Mouse (Mus musculus) midbrain, embryonic 11.5 days (tissue): ENCODE measurements around the gene Eid1. TPM values are rescaled to one million over a fixed set of nuclear protein-coding genes. Genes with fewer than 3 reads are reported as not detected.

Source experiments
- ATAC-seq: fragments of 200-750 bp; cut with Nextera tagmentation; 2 replicates; pipeline ENCODE4 v1.8.0; 2017; ENCODE audit warnings: moderate TSS enrichment, moderate library complexity; ENCODE audit not compliant: low FRiP score
- DNase-seq: peaks from one replicate; pipeline ENCODE4 v3.0.0; 2015; ENCODE audit warnings: low spot score; ENCODE audit errors: missing footprints
- H3K27ac ChIP-seq: fragments of 300-500 bp; sonication (generic); 2 replicates; pipeline ENCODE4 v1.5.1; 2014; ENCODE audit warnings: low read depth, low read length
- H3K27me3 ChIP-seq: fragments of 300-500 bp; sonication (generic); 2 replicates; pipeline ENCODE4 v1.6.1; 2014; ENCODE audit warnings: mild to moderate bottlenecking, low read length, moderate library complexity, mixed read lengths; ENCODE audit not compliant: control insufficient read depth, insufficient read depth
- H3K36me3 ChIP-seq: fragments of 300-500 bp; sonication (generic); 2 replicates; pipeline ENCODE4 v1.6.1; 2014; ENCODE audit warnings: mild to moderate bottlenecking, low read length, moderate library complexity, mixed read lengths; ENCODE audit not compliant: control insufficient read depth, insufficient read depth
- H3K4me1 ChIP-seq: fragments of 300-500 bp; sonication (generic); 2 replicates; pipeline ENCODE4 v1.6.1; 2014; ENCODE audit warnings: low read length; ENCODE audit not compliant: control insufficient read depth, insufficient read depth
- H3K4me2 ChIP-seq: fragments of 300-500 bp; sonication (generic); 2 replicates; pipeline ENCODE4 v1.6.1; 2014; ENCODE audit warnings: mild to moderate bottlenecking, moderate library complexity
- H3K4me3 ChIP-seq: fragments of 300-500 bp; sonication (generic); 2 replicates; pipeline ENCODE4 v1.5.1; 2014; ENCODE audit warnings: low read depth, low read length
- H3K9ac ChIP-seq: fragments of 300-500 bp; sonication (generic); 2 replicates; pipeline ENCODE4 v1.6.1; 2014; ENCODE audit warnings: low read length
- H3K9me3 ChIP-seq: fragments of 300-500 bp; sonication (generic); 2 replicates; pipeline ENCODE4 v1.6.1; 2016; ENCODE audit warnings: low read length; ENCODE audit not compliant: control insufficient read depth
- WGBS: fragments of 180-500 bp; shearing (Covaris S2); extraction: QIAGEN DNeasy Blood & Tissue Kit; methylation state at CpG from one replicate; pipeline ENCODE4 v1.1.7; 2014; 5-methylcytosine and 5-hydroxymethylcytosine counted together
- polyA plus RNA-seq: library from polyadenylated mRNA; unstranded; fragments of >200 nt; fragmentation: Nextera tagmentation; extraction: Ambion mirVana; gene quantifications from 2 replicates; pipeline ENCODE4 v1.2.1, GENCODE M21; 2014

The Eid1 gene
- polyA plus RNA-seq, 1 experiment from 2014 or later = 281 TPM

DNA sequence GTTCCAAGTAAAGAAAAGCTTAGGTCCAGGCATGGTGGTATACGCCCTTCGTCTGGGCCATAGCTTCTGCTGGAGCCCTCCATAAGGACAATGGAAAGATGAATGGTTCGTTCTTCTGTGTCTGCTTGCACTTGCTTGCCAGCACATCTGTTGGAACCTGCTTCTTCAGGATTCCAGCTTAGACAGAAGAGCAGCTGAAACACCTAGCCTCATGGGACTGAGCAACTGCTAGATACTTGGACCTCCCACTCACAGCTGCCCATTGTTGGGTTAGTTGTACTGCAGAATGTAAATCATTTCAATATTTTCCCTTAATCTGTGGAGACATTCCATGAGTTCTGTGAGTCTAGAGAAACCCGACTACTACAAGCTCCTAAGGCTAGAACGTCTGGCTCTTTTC is 22.9 kb upstream of the Eid1 start:
- Histone ChIP-seq H3K36me3 (no peaks in the 10 kb centered on the region), H3K4me1 (no peaks in the 10 kb centered on the region), H3K27ac (no peak overlapping the region), H3K4me3 (no peak overlapping the region), H3K4me2 (no peak overlapping the region), H3K27me3 (no peaks in the 10 kb centered on the region), H3K9ac (no peak overlapping the region), H3K9me3 (no peaks in the 10 kb centered on the region)
- 85% methylated on average over 5 of the region's 5 CpGs for WGBS
- peak; percentile 71 for DNase-seq
- ATAC-seq = no peak

DNA sequence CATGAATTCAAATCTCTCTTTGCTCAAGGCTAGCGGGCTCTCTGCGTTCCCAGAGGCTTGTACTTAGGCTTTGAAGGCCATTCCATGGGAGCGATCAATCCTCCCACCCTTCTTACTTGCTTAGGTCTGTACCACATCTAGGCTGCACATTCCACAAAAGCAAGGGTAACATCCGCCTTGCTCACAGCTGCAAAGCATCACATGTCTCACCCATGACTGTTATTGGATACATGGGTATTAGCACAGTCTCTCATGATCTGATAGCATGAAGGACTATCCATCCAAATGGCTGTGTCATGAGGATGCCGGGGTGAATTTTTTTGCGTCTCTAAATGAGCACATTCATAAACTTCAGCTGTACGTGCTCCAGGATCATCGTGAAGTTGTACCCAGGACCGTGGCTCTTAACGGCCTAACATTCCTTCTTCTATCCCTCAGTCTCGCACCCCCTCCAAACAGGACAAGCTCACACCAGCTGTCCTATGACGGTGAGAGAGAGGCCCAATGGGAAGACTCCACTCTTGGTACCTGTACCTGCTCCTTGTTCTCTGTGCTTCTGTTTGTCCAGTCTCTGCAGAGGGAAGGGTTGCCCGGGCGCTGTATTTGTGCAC is 22.0 kb upstream of the Eid1 start:
- H3K4me3 ChIP-seq = no peak overlapping the region
- H3K36me3 ChIP-seq = no peaks in the 10 kb centered on the region
- DNase-seq (peak; percentile 53), ATAC-seq (no peak)
- 94% methylated on average over 14 of the region's 14 CpGs for WGBS
- H3K4me2 ChIP-seq = no peak overlapping the region
- H3K4me1 ChIP-seq = no peaks in the 10 kb centered on the region
- no peaks in the 10 kb centered on the region for H3K27me3 ChIP-seq
- no peak overlapping the region for H3K9ac ChIP-seq
- H3K27ac ChIP-seq = no peak overlapping the region
- no peaks in the 10 kb centered on the region for H3K9me3 ChIP-seq

DNA sequence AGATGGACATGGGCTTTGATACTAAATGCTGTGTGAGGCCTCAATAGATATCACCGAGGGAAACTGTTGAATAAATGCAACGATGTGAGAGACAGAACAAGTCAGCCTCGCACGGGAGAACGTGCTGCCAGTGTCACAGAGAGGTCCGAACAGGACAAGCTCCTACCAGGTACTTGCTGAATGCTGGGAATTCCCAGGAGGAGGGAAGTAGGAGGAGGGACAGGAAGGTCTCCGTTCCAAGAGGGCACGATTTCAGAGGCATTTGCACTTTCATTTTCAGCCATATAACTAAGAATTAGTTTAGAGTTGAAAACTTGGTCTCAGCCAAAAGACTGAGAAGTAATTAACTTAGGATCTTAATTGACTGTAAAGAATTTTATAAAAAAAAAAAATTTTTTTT is 21.3 kb upstream of the Eid1 start:
- Histone ChIP-seq H3K27ac (no peak overlapping the region), H3K9ac (no peak overlapping the region), H3K27me3 (no peaks in the 10 kb centered on the region), H3K9me3 (no peaks in the 10 kb centered on the region), H3K4me2 (no peak overlapping the region), H3K4me3 (no peak overlapping the region), H3K36me3 (no peaks in the 10 kb centered on the region), H3K4me1 (no peaks in the 10 kb centered on the region)
- 62% methylated on average over 8 of the region's 8 CpGs for WGBS
- no peak for DNase-seq
- ATAC-seq = no peak

DNA sequence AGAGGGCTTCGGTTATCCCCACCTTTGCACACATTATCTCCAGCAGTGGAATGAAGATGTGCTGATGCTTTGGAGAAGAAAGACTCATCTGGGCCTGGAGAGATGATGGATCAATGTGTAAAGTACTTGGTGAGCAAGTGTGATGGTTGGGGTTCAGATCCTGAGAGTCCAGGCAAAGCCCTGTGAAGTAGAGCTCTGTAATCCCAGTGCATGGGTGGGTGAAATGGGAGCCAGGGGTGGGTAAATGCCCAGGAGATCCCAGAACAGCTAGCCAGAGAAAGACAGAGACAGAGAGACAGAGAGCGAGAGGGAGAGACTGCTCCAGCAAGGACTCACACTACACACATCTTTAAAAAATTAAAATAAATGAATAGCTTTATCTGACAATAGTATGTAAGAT is 19.6 kb upstream of the Eid1 start:
- WGBS = 91% methylated on average over 2 of the region's 2 CpGs
- Histone ChIP-seq H3K27me3 (no peaks in the 10 kb centered on the region), H3K4me1 (no peaks in the 10 kb centered on the region), H3K4me2 (no peak overlapping the region), H3K9ac (no peak overlapping the region), H3K36me3 (no peaks in the 10 kb centered on the region), H3K4me3 (no peak overlapping the region), H3K27ac (no peak overlapping the region), H3K9me3 (no peaks in the 10 kb centered on the region)
- DNase-seq = peak; percentile 69
- ATAC-seq = no peak

DNA sequence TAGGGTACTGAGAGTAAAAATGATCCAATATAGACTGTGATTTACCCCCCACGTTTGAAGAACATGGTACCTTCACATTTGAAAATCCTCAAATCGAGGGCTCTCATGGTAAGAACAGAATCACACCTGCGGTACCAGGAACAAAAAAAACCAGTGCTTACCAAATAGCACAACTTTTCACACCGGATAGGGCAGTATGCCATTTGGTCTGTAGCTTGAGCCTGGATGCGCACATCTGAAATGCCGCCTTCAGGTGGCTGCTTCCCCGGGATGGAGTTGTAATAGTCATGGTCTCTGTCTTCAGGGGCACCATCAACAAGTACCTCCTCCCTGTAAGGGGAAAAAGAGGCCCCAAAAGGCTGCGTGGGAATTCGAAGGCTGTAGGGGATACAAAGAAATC is 17.5 kb upstream of the Eid1 start:
- H3K9ac ChIP-seq = no peak overlapping the region
- H3K9me3 ChIP-seq = no peaks in the 10 kb centered on the region
- DNase-seq (peak; percentile 60), ATAC-seq (no peak)
- H3K27ac ChIP-seq = no peak overlapping the region
- no peak overlapping the region for H3K4me2 ChIP-seq
- no peaks in the 10 kb centered on the region for H3K4me1 ChIP-seq
- no peak overlapping the region for H3K4me3 ChIP-seq
- H3K36me3 ChIP-seq = no peaks in the 10 kb centered on the region
- H3K27me3 ChIP-seq = no peaks in the 10 kb centered on the region
- WGBS = 89% methylated on average over 9 of the region's 9 CpGs

DNA sequence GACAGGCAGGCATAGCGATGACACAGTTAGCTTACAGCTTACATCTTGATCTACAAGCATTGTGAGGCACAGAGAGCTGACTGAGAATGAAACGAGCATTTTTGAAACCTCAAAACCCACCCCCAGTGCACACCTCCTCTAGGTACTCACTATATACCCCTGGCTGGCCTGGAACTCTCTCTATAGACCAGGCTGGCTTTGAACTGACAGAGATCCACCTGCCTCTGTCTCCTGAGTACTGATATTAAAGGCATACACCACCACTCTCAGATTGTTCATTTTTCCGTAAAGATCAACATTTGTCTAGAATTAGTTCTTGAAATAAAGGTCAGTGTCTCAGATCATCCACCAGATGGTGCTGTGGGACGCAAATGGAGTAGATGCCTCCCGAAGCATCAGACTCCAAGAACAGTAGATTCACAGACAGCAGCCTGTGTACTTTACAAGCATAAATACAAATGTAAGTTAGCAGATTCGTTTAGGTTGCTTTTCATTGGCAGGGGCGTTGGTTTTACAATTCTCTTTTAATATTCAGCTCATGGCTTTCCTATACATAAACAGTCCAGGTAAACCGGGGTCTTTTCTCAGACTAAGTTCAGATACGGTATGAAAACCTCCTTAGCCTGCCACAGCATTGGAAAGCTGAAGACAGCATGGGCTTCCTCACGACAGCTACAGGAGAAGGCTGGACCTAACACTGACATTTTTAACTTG is 12.9 kb upstream of the Eid1 start:
- Histone ChIP-seq H3K9me3 (no peaks in the 10 kb centered on the region), H3K4me2 (peak overlapping the region; percentile 30), H3K9ac (peak overlapping the region; percentile 27; the same call in 1 of the 2 replicates)

DNA sequence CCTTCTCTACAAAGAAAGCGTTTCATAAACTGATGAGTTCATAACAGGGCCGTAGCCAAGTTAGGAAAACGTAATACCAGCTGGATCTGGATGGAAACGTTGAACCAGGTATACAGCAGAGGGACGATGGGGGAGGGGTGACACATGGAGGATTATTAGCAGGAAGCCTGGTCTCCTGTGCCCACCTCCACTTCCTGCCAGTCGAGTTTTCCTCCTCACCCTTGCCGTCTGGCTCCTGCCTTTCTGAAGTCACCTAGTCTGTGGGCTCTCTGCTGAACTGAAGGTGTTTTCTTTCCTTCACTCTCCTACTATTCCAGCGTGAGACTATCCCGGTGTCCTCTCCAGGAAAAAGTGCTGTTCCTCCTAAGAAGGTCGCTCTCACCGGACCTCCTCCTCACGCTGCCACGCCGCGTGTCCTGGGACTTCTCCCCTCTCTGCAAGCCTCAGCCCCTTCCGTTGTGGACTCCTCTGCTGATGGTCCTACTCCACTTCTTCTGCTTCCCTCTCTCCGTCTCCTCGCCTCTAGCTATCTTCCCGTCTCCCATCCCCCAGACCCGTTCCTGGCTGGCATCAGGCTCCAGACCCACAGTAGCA is 12.3 kb upstream of the Eid1 start:
- Histone ChIP-seq H3K9me3 (no peaks in the 10 kb centered on the region), H3K27ac (no peak overlapping the region), H3K4me3 (no peak overlapping the region), H3K27me3 (no peaks in the 10 kb centered on the region), H3K9ac (peak overlapping the region; percentile 27), H3K4me2 (peak overlapping the region; percentile 30), H3K36me3 (no peaks in the 10 kb centered on the region), H3K4me1 (no peaks in the 10 kb centered on the region)
- ATAC-seq = peak; percentile 33; the same call in 1 of the 2 replicates
- peak; percentile 78 for DNase-seq
- WGBS = 46% methylated on average over 20 of the region's 20 CpGs

More for the DNA sequence above, 12.9 kb upstream of the Eid1 start:
- Histone ChIP-seq H3K4me3 (no peak overlapping the region), H3K27ac (no peak overlapping the region), H3K27me3 (no peaks in the 10 kb centered on the region), H3K36me3 (no peaks in the 10 kb centered on the region), H3K4me1 (no peaks in the 10 kb centered on the region)
- ATAC-seq = peak; percentile 54; the same call in 1 of the 2 replicates
- DNase-seq = peak; percentile 93
- 20% methylated on average over 10 of the region's 10 CpGs for WGBS

DNA sequence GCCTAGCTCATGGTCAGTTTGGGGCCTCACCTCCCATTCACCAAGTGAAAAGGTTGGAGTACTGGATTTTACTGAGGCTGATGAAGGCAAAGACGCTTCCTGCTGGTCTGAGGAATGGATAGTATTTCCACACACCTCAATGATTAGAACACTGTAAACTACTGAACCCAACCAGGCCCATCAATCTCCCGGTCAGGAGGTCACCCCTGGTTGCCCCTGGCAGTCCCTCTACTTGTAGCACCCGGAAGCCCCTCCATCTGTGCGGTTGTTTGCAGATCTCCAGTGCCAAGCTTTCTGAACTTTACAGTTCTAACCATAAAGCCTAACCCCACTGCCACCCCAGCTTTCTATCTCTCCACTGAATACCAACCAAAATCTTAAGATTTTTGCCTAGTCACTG is 11.7 kb upstream of the Eid1 start:
- WGBS = 84% methylated on average over 4 of the region's 4 CpGs
- DNase-seq (no peak), ATAC-seq (no peak)
- Histone ChIP-seq H3K27ac (no peak overlapping the region), H3K4me3 (no peak overlapping the region), H3K4me1 (no peaks in the 10 kb centered on the region), H3K27me3 (no peaks in the 10 kb centered on the region), H3K4me2 (no peak overlapping the region), H3K9me3 (no peaks in the 10 kb centered on the region), H3K36me3 (no peaks in the 10 kb centered on the region), H3K9ac (no peak overlapping the region)

DNA sequence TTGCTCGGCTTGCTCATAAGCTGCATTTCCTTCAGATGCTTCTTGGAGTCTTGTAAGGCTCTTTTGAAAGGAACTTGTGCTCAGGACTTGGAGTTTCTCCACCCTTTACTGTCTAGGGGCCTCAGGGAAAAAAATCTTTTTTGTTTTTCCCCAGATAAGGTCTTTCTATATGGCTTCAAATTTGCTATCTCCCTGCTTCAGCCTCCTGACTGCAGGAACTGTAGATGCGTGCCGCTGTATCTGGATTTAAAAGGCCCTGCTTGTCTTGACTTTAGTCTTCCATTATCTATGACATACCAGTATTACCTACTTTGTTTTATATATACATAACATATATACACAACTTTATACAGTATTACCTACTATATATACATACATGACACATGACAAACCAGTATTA is 10.4 kb upstream of the Eid1 start:
- no peaks in the 10 kb centered on the region for H3K9me3 ChIP-seq
- H3K9ac ChIP-seq = no peak overlapping the region
- H3K4me2 ChIP-seq = no peak overlapping the region
- H3K4me1 ChIP-seq = no peaks in the 10 kb centered on the region
- ATAC-seq (no peak), DNase-seq (peak; percentile 23)
- no peak overlapping the region for H3K4me3 ChIP-seq
- H3K27ac ChIP-seq = no peak overlapping the region
- WGBS = 86% methylated on average over 3 of the region's 3 CpGs
- H3K27me3 ChIP-seq = no peaks in the 10 kb centered on the region
- no peaks in the 10 kb centered on the region for H3K36me3 ChIP-seq
